In genomic region chr13:65240509-65241098, GRCm38 (mm10) we compare ENCODE assay signal across 8 mouse cellular contexts. TPM values are rescaled to one million over a fixed set of nuclear protein-coding genes. Genes with fewer than 3 reads are reported as not detected.
DNase-seq lines count a peak whose midpoint lies in the region; ATAC-seq lines count a peak whose summit lies in the region.

No protein-coding gene starts in this region.

- ATAC-seq in activated CD4-positive, CD25-positive, alpha-beta regulatory T cell, adult 4 months: peak; percentile 85
- peak; percentile 66 for ATAC-seq in common myeloid progenitor, adult 5-6 weeks (replicated peaks; ENCODE audit: low read depth, poor library complexity, severe bottlenecking)
- ATAC-seq in inflammation-experienced regulatory T-cells, adult 6 months: peak; percentile 83
- ATAC-seq in megakaryocyte-erythroid progenitor cell, adult 5-6 weeks (replicated peaks; ENCODE audit: low FRiP score, low TSS enrichment, poor library complexity, severe bottlenecking): peak; percentile 76

- DNase-seq in gastrocnemius, postnatal 10 days: peak; percentile 94
- peak; percentile 98 for DNase-seq in left cerebral cortex, postnatal 10 days (ENCODE audit: extremely low spot score in 1 of 2, low spot score in 2 of 2)
- DNase-seq in right cerebral cortex, postnatal 25 days: peak; percentile 97
- DNase-seq in urinary bladder, postnatal 4 days (ENCODE audit: low spot score in 2 of 2): peak; percentile 94 to 95

- intact Hi-C loops in left cerebral cortex, postnatal 10 days (cut with DNase I): loop anchor here (2.0 to 5.0 kb wide), 3 partner anchors 38 to 798 kb away; partner anchors contain the start of genes Mfsd14b and Zfp369

RNA-seq across cellular contexts. Expression of gene Gm10775, which starts 18.7 kb away (rescaled TPM):
- polyA plus RNA-seq in activated CD4-positive, CD25-positive, alpha-beta regulatory T cell, adult 4 months (2017; shearing (Covaris generic)): not detected
- total RNA-seq in common myeloid progenitor, adult 5-6 weeks (2017): not detected in 2 replicates
- total RNA-seq in gastrocnemius, postnatal 10 days (2021): not detected
- polyA plus RNA-seq in inflammation-experienced regulatory T-cells, adult 6 months (2017; shearing (Covaris generic)): not detected
- total RNA-seq in left cerebral cortex, postnatal 10 days (2021): under 1 TPM; 0.75 to 0.79 TPM
- total RNA-seq in megakaryocyte-erythroid progenitor cell, adult 5-6 weeks (2014; fragmentation: Nextera tagmentation): not detected in 2 replicates
- total RNA-seq in megakaryocyte-erythroid progenitor cell, adult 5-6 weeks (2017): not detected in 2 replicates

RNA-seq across cellular contexts. Expression of gene Nlrp4f, which starts 34.8 kb away (rescaled TPM):
- polyA plus RNA-seq in activated CD4-positive, CD25-positive, alpha-beta regulatory T cell, adult 4 months (2017; shearing (Covaris generic)): not detected
- total RNA-seq in common myeloid progenitor, adult 5-6 weeks (2017): not detected in 2 replicates
- not detected for total RNA-seq in gastrocnemius, postnatal 10 days (2021)
- polyA plus RNA-seq in inflammation-experienced regulatory T-cells, adult 6 months (2017; shearing (Covaris generic)): not detected
- under 1 TPM in 1 of 2 experiments, not detected in 1; 0.09 TPM for total RNA-seq in left cerebral cortex, postnatal 10 days (2021)
- total RNA-seq in megakaryocyte-erythroid progenitor cell, adult 5-6 weeks (2014; fragmentation: Nextera tagmentation): not detected in 2 replicates
- total RNA-seq in megakaryocyte-erythroid progenitor cell, adult 5-6 weeks (2017): not detected in 2 replicates

RNA-seq across cellular contexts. Expression of gene Zfp369, which starts 38.0 kb away (rescaled TPM):
- 10 to 100 TPM; 15.4 to 16.8 TPM for polyA plus RNA-seq in activated CD4-positive, CD25-positive, alpha-beta regulatory T cell, adult 4 months (2017; shearing (Covaris generic))
- total RNA-seq in common myeloid progenitor, adult 5-6 weeks (2017): 47.7 and 51.6 TPM in 2 replicates
- 10 to 100 TPM in 1 of 2 experiments, 1 to 10 TPM in 1; 9.2 to 12.7 TPM for total RNA-seq in gastrocnemius, postnatal 10 days (2021)
- polyA plus RNA-seq in inflammation-experienced regulatory T-cells, adult 6 months (2017; shearing (Covaris generic)): 10 to 100 TPM in 2 of 3 experiments, 1 to 10 TPM in 1; 8.7 to 18.9 (median 18.0) TPM
- 10 to 100 TPM; 62.5 to 64.7 TPM for total RNA-seq in left cerebral cortex, postnatal 10 days (2021)
- total RNA-seq in megakaryocyte-erythroid progenitor cell, adult 5-6 weeks (2014; fragmentation: Nextera tagmentation): 51.4 and 57.7 TPM in 2 replicates
- total RNA-seq in megakaryocyte-erythroid progenitor cell, adult 5-6 weeks (2017): 50.6 and 60.0 TPM in 2 replicates

Comparison
In these comparisons a context has a peak if more than half of its experiments do, and no peak if none do; other contexts are left out.
1. Peak in every context shown above with its lines: DNase-seq and ATAC-seq.